Mouse (Mus musculus) bone marrow macrophage, adult 2 months (primary cell): ENCODE data around the gene Tmcc1.

ENCODE experiments used
- CTCF ChIP-seq: IDR thresholded peaks from 2 replicates; pipeline ENCODE4 v1.5.1; 2012; ENCODE audit warnings: low read depth, mild to moderate bottlenecking, low read length, moderate library complexity
- POLR2A ChIP-seq: IDR thresholded peaks from 2 replicates; pipeline ENCODE4 v1.6.1; 2012; ENCODE audit warnings: mild to moderate bottlenecking, low read depth, low read length, borderline replicate concordance

GRCm38 (mm10) chr6:116127918-116128443 is 65.3 kb downstream of the Tmcc1 start:
- TF ChIP-seq CTCF: no peak
- no peak for TF ChIP-seq POLR2A
